Mouse (Mus musculus): ENCODE data around the gene Adgrg2. TPM values are rescaled to one million over a fixed set of nuclear protein-coding genes. Genes with fewer than 3 reads are reported as not detected.

The Adgrg2 gene
- 1 to 10 TPM in 1 of 2 experiments, under 1 TPM in 1; 0.94 to 1.0 TPM for total RNA-seq (2021)
- long read RNA-seq, experiment 1 = 0 reads
- long read RNA-seq, experiment 2, full-length matches to known transcripts = 1 of 1 reads
- long read RNA-seq, experiment 2, partial matches to known transcripts = 0 of 1 reads
- long read RNA-seq, experiment 2, other reads (novel, unspliced or antisense) = 0 of 1 reads

DNA sequence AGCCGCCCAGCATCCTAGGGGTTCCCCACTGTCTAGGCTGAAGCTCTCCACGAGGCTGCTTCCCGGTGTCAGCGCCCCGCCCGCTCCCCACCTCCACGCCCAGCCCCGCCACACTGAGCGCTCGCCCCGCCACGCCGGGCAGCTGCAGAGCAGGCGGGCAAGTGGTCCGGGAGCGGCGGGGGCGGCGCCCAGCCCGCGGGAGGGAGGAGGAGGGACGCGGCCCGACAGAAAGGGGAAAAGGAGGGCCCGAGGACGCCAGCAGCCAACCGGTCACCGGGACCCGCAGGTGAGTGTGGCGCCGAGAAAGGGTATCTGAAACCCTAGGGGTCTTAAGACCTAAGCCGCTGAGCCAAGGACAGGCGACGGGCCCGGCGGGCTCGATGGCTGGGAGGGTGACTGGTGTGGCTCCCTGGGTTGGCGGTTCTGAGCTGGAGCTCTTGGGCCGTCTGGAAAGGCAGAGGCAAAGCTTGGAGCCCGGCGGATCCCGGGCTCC, at the start of gene Adgrg2:
Gene Adgrg2, plus strand, starts transcription at position 227 of the 493 bp plus-strand sequence.
- TF ChIP-seq CTCF (IDR thresholded peaks at IDR 0.05) = no peak
- Histone ChIP-seq H3K4me3 (peak within 1 kb of the TSS; percentile 41), H3K27ac (no peak within 1 kb of the TSS)
- DNase-seq (ENCODE audit: extremely low spot score in 1 of 2, low spot score in 2 of 2) = no peak
- intact Hi-C loops (cut with DNase I) = no loop called here

- H3K4me3 ChIP-seq = no peak overlapping the region
- TF ChIP-seq CTCF (IDR thresholded peaks at IDR 0.05) = no peak
- DNase-seq (ENCODE audit: extremely low spot score in 1 of 2, low spot score in 2 of 2) = no peak
These were observed 39.5 kb upstream of the Adgrg2 start for GRCm38 (mm10) chrX:160350995-160351394.

DNA sequence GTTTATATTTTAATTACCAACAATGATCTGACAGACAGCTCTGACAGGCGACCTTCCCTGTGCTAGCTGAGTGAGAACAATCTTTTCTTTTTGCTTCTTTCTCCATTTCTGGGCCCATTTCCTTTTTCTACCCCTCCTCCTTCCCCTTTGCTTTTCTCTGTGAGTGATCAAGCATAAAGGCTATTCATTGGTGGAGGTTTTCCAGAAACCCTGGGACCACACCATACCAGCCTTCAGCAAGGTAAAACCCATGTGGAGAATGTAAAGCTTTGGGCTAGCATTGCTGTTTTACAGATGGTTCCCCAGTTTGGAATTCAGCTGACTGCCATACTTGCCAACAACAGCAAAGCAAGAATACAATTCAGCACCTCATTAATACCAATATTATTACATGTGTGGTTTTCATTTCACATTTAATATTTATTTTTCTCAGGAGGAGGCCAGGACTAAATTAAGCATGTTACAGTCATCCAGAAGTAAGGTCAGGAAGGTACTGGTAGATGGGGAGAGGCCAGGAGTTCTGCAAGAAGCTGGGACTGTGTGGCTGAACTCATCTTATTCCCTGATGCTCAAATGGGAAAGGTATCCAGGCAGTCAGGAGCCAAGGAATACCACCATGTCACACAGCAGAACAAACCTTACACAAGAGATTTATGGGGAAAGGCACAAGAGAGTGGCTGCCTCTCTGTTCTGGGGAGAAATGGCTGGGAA, 38.4 kb upstream of the Adgrg2 start:
- intact Hi-C loops (cut with DNase I) = no loop called here
- Histone ChIP-seq H3K27ac (no peak overlapping the region), H3K4me3 (no peak overlapping the region)
- DNase-seq (ENCODE audit: extremely low spot score in 1 of 2, low spot score in 2 of 2) = no peak
- TF ChIP-seq CTCF (IDR thresholded peaks at IDR 0.05) = no peak

More at GRCm38 (mm10) chrX:160350995-160351394, 39.5 kb upstream of the Adgrg2 start:
- intact Hi-C loops (cut with DNase I) = no loop called here
- no peak overlapping the region for H3K27ac ChIP-seq

DNA sequence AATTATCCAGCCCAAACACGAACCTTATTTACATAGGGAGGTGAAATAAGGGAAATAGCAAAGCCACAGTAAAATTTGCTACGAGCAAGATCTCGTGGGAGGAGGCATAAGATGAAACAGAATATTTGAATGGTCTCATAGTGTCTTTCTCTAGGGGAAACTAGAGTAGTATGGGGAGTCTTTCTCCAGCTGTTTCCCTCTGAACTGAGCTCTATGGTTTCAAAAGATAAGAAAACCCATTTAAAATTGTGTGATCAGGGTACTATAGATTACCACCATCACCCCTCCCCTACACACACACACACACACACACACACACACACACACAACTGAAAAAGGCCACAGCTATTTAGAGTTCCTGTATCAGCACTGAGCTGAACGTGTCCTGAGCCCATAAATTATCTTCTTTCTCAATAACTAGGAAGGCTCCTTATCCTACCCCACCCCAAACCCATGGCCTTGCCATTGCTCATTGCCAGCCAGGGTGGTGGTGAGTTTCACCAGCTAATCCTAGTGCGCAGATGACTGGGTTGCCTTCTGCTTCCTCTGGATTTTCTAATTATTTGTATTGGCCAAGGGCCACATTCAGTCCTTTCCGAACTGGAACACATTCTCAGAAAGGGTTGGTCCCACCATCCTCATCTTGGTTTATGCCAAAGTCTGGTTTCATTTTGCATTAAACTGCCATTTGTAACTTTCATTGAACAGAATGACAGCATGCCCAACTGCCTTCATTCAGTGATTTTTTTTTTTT, 5.6 kb upstream of the Adgrg2 start:
- intact Hi-C loops (cut with DNase I) = no loop called here

GRCm38 (mm10) chrX:160385502-160385772, 5.1 kb upstream of the Adgrg2 start:
- no peak for DNase-seq (ENCODE audit: extremely low spot score in 1 of 2, low spot score in 2 of 2)
- intact Hi-C loops (cut with DNase I) = no loop called here
- no peak overlapping the region for H3K27ac ChIP-seq
- no peak overlapping the region for H3K4me3 ChIP-seq
- TF ChIP-seq CTCF (IDR thresholded peaks at IDR 0.05) = no peak

More for the DNA sequence above, 5.6 kb upstream of the Adgrg2 start:
- no peak for TF ChIP-seq CTCF (IDR thresholded peaks at IDR 0.05)
- Histone ChIP-seq H3K4me3 (no peak overlapping the region), H3K27ac (no peak overlapping the region)
- no peak for DNase-seq (ENCODE audit: extremely low spot score in 1 of 2, low spot score in 2 of 2)

GRCm38 (mm10) chrX:160412930-160413453, 22.5 kb downstream of the Adgrg2 start:
- Histone ChIP-seq H3K27ac (no peak overlapping the region), H3K4me3 (no peak overlapping the region)
- no peak for TF ChIP-seq CTCF (IDR thresholded peaks at IDR 0.05)
- DNase-seq (ENCODE audit: extremely low spot score in 1 of 2, low spot score in 2 of 2) = no peak
- intact Hi-C loops (cut with DNase I) = no loop called here

GRCm38 (mm10) chrX:160413881-160414395, 23.4 kb downstream of the Adgrg2 start:
- TF ChIP-seq CTCF (IDR thresholded peaks at IDR 0.05) = no peak
- DNase-seq (ENCODE audit: extremely low spot score in 1 of 2, low spot score in 2 of 2) = no peak
- Histone ChIP-seq H3K27ac (no peak overlapping the region), H3K4me3 (no peak overlapping the region)
- intact Hi-C loops (cut with DNase I) = no loop called here

DNA sequence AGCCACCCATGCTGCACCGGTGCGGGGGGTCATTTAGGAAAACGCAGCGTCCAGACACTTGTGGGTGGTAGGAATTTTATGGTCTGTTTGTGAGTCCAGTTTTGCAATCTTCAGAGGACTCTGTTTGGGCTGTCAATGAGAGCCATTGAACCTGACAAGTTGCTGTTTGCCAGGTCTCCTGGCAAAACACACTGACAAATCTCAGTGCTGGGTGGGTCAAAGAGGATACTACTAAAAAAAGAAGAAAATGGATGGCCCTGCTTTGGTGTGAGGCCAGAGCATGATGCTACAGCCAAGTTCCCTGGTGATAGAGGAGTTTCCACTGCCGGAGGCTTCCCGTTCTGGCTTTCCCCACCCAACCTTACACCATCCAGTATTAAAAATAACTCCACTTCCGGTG, 27.9 kb downstream of the Adgrg2 start:
- DNase-seq (ENCODE audit: extremely low spot score in 1 of 2, low spot score in 2 of 2) = no peak
- Histone ChIP-seq H3K4me3 (no peak overlapping the region), H3K27ac (no peak overlapping the region)
- no peak for TF ChIP-seq CTCF (IDR thresholded peaks at IDR 0.05)
- intact Hi-C loops (cut with DNase I) = no loop called here

DNA sequence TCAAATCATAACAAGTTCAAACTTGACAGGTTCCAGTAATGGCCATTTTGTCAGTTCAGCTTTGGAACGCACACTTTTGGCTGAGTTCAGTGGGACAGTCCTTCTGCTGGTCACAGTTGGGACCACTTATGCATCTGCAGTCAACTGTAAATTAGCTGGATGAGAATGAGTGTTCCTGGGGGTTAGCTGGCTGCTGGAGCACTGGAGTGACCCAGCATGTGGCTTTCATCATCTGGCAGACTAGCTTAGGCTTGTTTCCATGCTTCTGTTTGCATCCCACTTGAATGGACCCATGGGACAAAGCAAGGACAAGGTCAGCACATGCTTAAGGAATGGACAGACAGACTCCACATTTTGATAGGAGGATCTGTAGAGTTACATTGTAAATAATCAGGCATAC, 33.2 kb downstream of the Adgrg2 start:
- H3K4me3 ChIP-seq = no peak overlapping the region
- DNase-seq (ENCODE audit: extremely low spot score in 1 of 2, low spot score in 2 of 2) = no peak
- intact Hi-C loops (cut with DNase I) = no loop called here
- TF ChIP-seq CTCF (IDR thresholded peaks at IDR 0.05) = no peak
- H3K27ac ChIP-seq = no peak overlapping the region

- no peak for TF ChIP-seq CTCF (IDR thresholded peaks at IDR 0.05)
- H3K27ac ChIP-seq = no peak overlapping the region
- no peak for DNase-seq (ENCODE audit: extremely low spot score in 1 of 2, low spot score in 2 of 2)
- intact Hi-C loops (cut with DNase I) = no loop called here
- H3K4me3 ChIP-seq = no peak overlapping the region
These were observed 36.0 kb downstream of the Adgrg2 start for GRCm38 (mm10) chrX:160426486-160426885.

DNA sequence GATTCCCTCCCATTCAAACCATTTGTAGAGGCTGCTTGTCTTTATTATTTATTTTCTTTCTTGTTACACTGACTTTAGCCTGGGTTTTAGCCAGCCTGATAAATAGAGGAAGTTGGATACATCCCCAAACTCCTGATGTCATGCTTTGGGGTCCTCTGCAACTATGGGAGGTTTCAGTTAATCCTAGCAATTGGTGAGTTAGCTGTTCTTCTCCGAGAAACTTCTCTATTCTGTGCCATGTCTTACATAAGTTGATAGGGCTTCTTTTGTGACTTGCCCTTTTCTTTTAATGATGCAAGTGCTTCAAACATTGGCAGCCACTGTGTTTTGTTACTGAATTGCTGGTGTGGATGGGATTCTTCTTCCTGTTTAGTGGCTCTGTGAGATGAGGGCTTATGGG, 36.4 kb downstream of the Adgrg2 start:
- no peak overlapping the region for H3K27ac ChIP-seq
- DNase-seq (ENCODE audit: extremely low spot score in 1 of 2, low spot score in 2 of 2) = no peak
- no peak overlapping the region for H3K4me3 ChIP-seq
- intact Hi-C loops (cut with DNase I) = no loop called here
- no peak for TF ChIP-seq CTCF (IDR thresholded peaks at IDR 0.05)

GRCm38 (mm10) chrX:160432192-160432591, 41.7 kb downstream of the Adgrg2 start:
- TF ChIP-seq CTCF (IDR thresholded peaks at IDR 0.05) = no peak

More at GRCm38 (mm10) chrX:160432192-160432591, 41.7 kb downstream of the Adgrg2 start:
- H3K4me3 ChIP-seq = no peak overlapping the region
- no peak for DNase-seq (ENCODE audit: extremely low spot score in 1 of 2, low spot score in 2 of 2)
- intact Hi-C loops (cut with DNase I) = no loop called here
- no peak overlapping the region for H3K27ac ChIP-seq
